Mouse (Mus musculus): ENCODE data around the gene 4932438A13Rik. TPM values are rescaled to one million over a fixed set of nuclear protein-coding genes. Genes with fewer than 3 reads are reported as not detected.

Gene 4932438A13Rik
- polyA plus RNA-seq, 1 experiment = 2.8 TPM

GRCm38 (mm10) chr3:36827274-36828025 is 35.5 kb upstream of the 4932438A13Rik start:
- Histone ChIP-seq H3K36me3 (ENCODE audit: control insufficient read depth, insufficient read depth) (no peaks in the 10 kb centered on the region), H3K27me3 (ENCODE audit: control insufficient read depth, insufficient read depth, insufficient read length) (peaks cover 3% of the 10 kb centered on the region), H3K4me3 (ENCODE audit: insufficient read depth, poor library complexity, severe bottlenecking) (no peak overlapping the region), H3K79me3 (ENCODE audit: low read depth) (no peaks in the 10 kb centered on the region), H3ac (ENCODE audit: control insufficient read depth, insufficient read length, low read depth) (no peak overlapping the region), H3K79me2 (ENCODE audit: control insufficient read depth, insufficient read depth) (no peaks in the 10 kb centered on the region)
- TF ChIP-seq CTCF (IDR thresholded peaks at IDR 0.05; ENCODE audit: control insufficient read depth, insufficient read depth, insufficient read length) (no peak), MYOD1 (IDR thresholded peaks at IDR 0.05; ENCODE audit: control insufficient read depth, insufficient read length, low read depth) (no peak), MAX (IDR thresholded peaks at IDR 0.05) (no peak), FOSL1 (IDR thresholded peaks at IDR 0.05; ENCODE audit: insufficient read depth, low read length, poor library complexity, severe bottlenecking) (no peak), MYOG (IDR thresholded peaks at IDR 0.05; ENCODE audit: control insufficient read depth, extremely low read depth, insufficient read length) (no peak), USF1 (IDR thresholded peaks at IDR 0.05; ENCODE audit: low read depth) (no peak), CEBPB (IDR thresholded peaks at IDR 0.05; ENCODE audit: low read depth) (no peak)

GRCm38 (mm10) chr3:36830218-36830617 is 32.7 kb upstream of the 4932438A13Rik start:
- Histone ChIP-seq H3ac (ENCODE audit: control insufficient read depth, insufficient read length, low read depth) (no peak overlapping the region), H3K79me2 (ENCODE audit: control insufficient read depth, insufficient read depth) (no peaks in the 10 kb centered on the region), H3K27me3 (ENCODE audit: control insufficient read depth, insufficient read depth, insufficient read length) (peaks cover 3% of the 10 kb centered on the region), H3K79me3 (ENCODE audit: low read depth) (no peaks in the 10 kb centered on the region), H3K4me3 (ENCODE audit: insufficient read depth, poor library complexity, severe bottlenecking) (no peak overlapping the region), H3K36me3 (ENCODE audit: control insufficient read depth, insufficient read depth) (no peaks in the 10 kb centered on the region)
- no peak for TF ChIP-seq USF1 (IDR thresholded peaks at IDR 0.05; ENCODE audit: low read depth)
- no peak for TF ChIP-seq MYOD1 (IDR thresholded peaks at IDR 0.05; ENCODE audit: control insufficient read depth, insufficient read length, low read depth)
- TF ChIP-seq MYOG (IDR thresholded peaks at IDR 0.05; ENCODE audit: control insufficient read depth, extremely low read depth, insufficient read length) = no peak
- TF ChIP-seq FOSL1 (IDR thresholded peaks at IDR 0.05; ENCODE audit: insufficient read depth, low read length, poor library complexity, severe bottlenecking) = no peak
- no peak for TF ChIP-seq CEBPB (IDR thresholded peaks at IDR 0.05; ENCODE audit: low read depth)
- TF ChIP-seq CTCF (IDR thresholded peaks at IDR 0.05; ENCODE audit: control insufficient read depth, insufficient read depth, insufficient read length) = no peak
- TF ChIP-seq MAX (IDR thresholded peaks at IDR 0.05) = no peak

GRCm38 (mm10) chr3:36834426-36834825 is 28.5 kb upstream of the 4932438A13Rik start:
- Histone ChIP-seq H3K36me3 (ENCODE audit: control insufficient read depth, insufficient read depth) (no peaks in the 10 kb centered on the region), H3ac (ENCODE audit: control insufficient read depth, insufficient read length, low read depth) (no peak overlapping the region), H3K4me3 (ENCODE audit: insufficient read depth, poor library complexity, severe bottlenecking) (no peak overlapping the region), H3K27me3 (ENCODE audit: control insufficient read depth, insufficient read depth, insufficient read length) (no peaks in the 10 kb centered on the region), H3K79me3 (ENCODE audit: low read depth) (no peaks in the 10 kb centered on the region), H3K79me2 (ENCODE audit: control insufficient read depth, insufficient read depth) (no peaks in the 10 kb centered on the region)
- TF ChIP-seq CEBPB (IDR thresholded peaks at IDR 0.05; ENCODE audit: low read depth) (no peak), MYOG (IDR thresholded peaks at IDR 0.05; ENCODE audit: control insufficient read depth, extremely low read depth, insufficient read length) (no peak), MAX (IDR thresholded peaks at IDR 0.05) (no peak), USF1 (IDR thresholded peaks at IDR 0.05; ENCODE audit: low read depth) (no peak), MYOD1 (IDR thresholded peaks at IDR 0.05; ENCODE audit: control insufficient read depth, insufficient read length, low read depth) (no peak), FOSL1 (IDR thresholded peaks at IDR 0.05; ENCODE audit: insufficient read depth, low read length, poor library complexity, severe bottlenecking) (no peak), CTCF (IDR thresholded peaks at IDR 0.05; ENCODE audit: control insufficient read depth, insufficient read depth, insufficient read length) (no peak)

GRCm38 (mm10) chr3:36834832-36835231 is 28.1 kb upstream of the 4932438A13Rik start:
- Histone ChIP-seq H3K36me3 (ENCODE audit: control insufficient read depth, insufficient read depth) (no peaks in the 10 kb centered on the region), H3K79me3 (ENCODE audit: low read depth) (no peaks in the 10 kb centered on the region), H3K79me2 (ENCODE audit: control insufficient read depth, insufficient read depth) (no peaks in the 10 kb centered on the region), H3K27me3 (ENCODE audit: control insufficient read depth, insufficient read depth, insufficient read length) (no peaks in the 10 kb centered on the region), H3K4me3 (ENCODE audit: insufficient read depth, poor library complexity, severe bottlenecking) (no peak overlapping the region), H3ac (ENCODE audit: control insufficient read depth, insufficient read length, low read depth) (no peak overlapping the region)
- no peak for TF ChIP-seq MYOG (IDR thresholded peaks at IDR 0.05; ENCODE audit: control insufficient read depth, extremely low read depth, insufficient read length)
- no peak for TF ChIP-seq CEBPB (IDR thresholded peaks at IDR 0.05; ENCODE audit: low read depth)
- no peak for TF ChIP-seq USF1 (IDR thresholded peaks at IDR 0.05; ENCODE audit: low read depth)
- TF ChIP-seq CTCF (IDR thresholded peaks at IDR 0.05; ENCODE audit: control insufficient read depth, insufficient read depth, insufficient read length) = no peak
- no peak for TF ChIP-seq FOSL1 (IDR thresholded peaks at IDR 0.05; ENCODE audit: insufficient read depth, low read length, poor library complexity, severe bottlenecking)
- TF ChIP-seq MYOD1 (IDR thresholded peaks at IDR 0.05; ENCODE audit: control insufficient read depth, insufficient read length, low read depth) = no peak
- no peak for TF ChIP-seq MAX (IDR thresholded peaks at IDR 0.05)

DNA sequence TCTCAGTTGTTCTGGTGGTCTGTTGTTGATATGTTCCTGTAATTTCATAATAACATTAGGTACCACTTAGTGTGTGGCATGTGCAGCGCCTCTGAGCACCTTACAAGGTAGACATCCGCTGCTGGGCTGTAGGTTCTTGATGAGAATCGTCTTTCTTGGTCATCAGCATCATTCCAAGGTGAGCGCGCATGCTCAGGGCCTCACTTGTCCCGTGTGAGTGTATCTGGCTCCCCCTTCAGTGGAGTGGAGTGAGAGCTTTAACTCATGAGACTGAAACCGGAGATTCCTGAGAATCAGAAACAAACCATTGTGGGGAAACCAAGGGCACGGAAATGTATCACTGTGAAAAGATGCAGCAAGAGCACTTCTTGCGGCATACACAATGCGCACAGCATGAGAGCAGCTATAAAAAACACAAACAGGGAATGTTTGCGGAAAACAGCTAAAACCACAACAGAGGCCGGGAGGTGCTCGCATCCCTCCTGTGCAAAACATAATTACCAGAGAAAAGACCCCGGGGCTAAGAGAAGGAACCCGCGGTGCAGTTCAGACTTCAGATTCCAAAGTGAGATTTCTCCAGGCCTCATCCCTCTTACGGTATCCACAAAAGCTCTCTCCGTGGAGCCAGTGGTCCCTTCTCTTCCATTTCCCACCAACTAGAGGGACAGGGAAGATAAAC is 27.2 kb upstream of the 4932438A13Rik start:
- no peaks in the 10 kb centered on the region for H3K79me3 ChIP-seq (ENCODE audit: low read depth)
- H3K27me3 ChIP-seq (ENCODE audit: control insufficient read depth, insufficient read depth, insufficient read length) = no peaks in the 10 kb centered on the region
- no peaks in the 10 kb centered on the region for H3K36me3 ChIP-seq (ENCODE audit: control insufficient read depth, insufficient read depth)
- TF ChIP-seq CEBPB (IDR thresholded peaks at IDR 0.05; ENCODE audit: low read depth) = no peak
- TF ChIP-seq MYOD1 (IDR thresholded peaks at IDR 0.05; ENCODE audit: control insufficient read depth, insufficient read length, low read depth) = no peak
- TF ChIP-seq CTCF (IDR thresholded peaks at IDR 0.05; ENCODE audit: control insufficient read depth, insufficient read depth, insufficient read length) = no peak
- TF ChIP-seq MAX (IDR thresholded peaks at IDR 0.05) = no peak
- no peak for TF ChIP-seq USF1 (IDR thresholded peaks at IDR 0.05; ENCODE audit: low read depth)
- TF ChIP-seq FOSL1 (IDR thresholded peaks at IDR 0.05; ENCODE audit: insufficient read depth, low read length, poor library complexity, severe bottlenecking) = no peak
- no peak for TF ChIP-seq MYOG (IDR thresholded peaks at IDR 0.05; ENCODE audit: control insufficient read depth, extremely low read depth, insufficient read length)
- no peak overlapping the region for H3ac ChIP-seq (ENCODE audit: control insufficient read depth, insufficient read length, low read depth)
- no peak overlapping the region for H3K4me3 ChIP-seq (ENCODE audit: insufficient read depth, poor library complexity, severe bottlenecking)
- no peaks in the 10 kb centered on the region for H3K79me2 ChIP-seq (ENCODE audit: control insufficient read depth, insufficient read depth)

Data from C2C12 (cell line).